In genomic region chr5:111917643-111918252, GRCm38 (mm10) we compare ENCODE assay signal across 20 mouse cellular contexts.
DNase-seq lines count a peak whose midpoint lies in the region; ATAC-seq lines count a peak whose summit lies in the region.
"Had no signal": no experiment of that assay in that cellular context is flagged by ENCODE, and none has a peak within 500 bp of the region (broad histone marks: within the 10 kb centered on the region; RNA-seq: fewer than 3 reads in every experiment).

No protein-coding gene starts in this region.

- peaks cover 17% of the 10 kb centered on the region for H3K27me3 ChIP-seq in forebrain, embryonic 12.5 days
- peaks cover 3% of the 10 kb centered on the region; the same call in 1 of the 2 replicates for H3K27me3 ChIP-seq in hindbrain, embryonic 12.5 days
- no peaks in the 10 kb centered on the region for H3K27me3 ChIP-seq in midbrain, embryonic 13.5 days
- peaks cover 72% of the 10 kb centered on the region for H3K27me3 ChIP-seq in heart, embryonic 12.5 days (replicated peaks)
- H3K27me3 ChIP-seq: stomach, embryonic 15.5 days had no signal

- no peak overlapping the region; the same call in 1 of the 2 replicates for H3K9ac ChIP-seq in forebrain, embryonic 12.5 days
- no peak overlapping the region for H3K9ac ChIP-seq in hindbrain, embryonic 12.5 days
- no peak overlapping the region for H3K9ac ChIP-seq in midbrain, embryonic 13.5 days (replicated peaks)
- no peak overlapping the region for H3K9ac ChIP-seq in heart, embryonic 12.5 days
- H3K9ac ChIP-seq: liver, embryonic 14.5 days; stomach, embryonic 15.5 days had no signal

- no peaks in the 10 kb centered on the region for H3K9me3 ChIP-seq in forebrain, embryonic 12.5 days
- H3K9me3 ChIP-seq in hindbrain, embryonic 12.5 days (replicated peaks), result no peaks in the 10 kb centered on the region
- H3K9me3 ChIP-seq in midbrain, embryonic 13.5 days, result no peaks in the 10 kb centered on the region
- peaks cover 12% of the 10 kb centered on the region for H3K9me3 ChIP-seq in heart, embryonic 12.5 days (replicated peaks)
- H3K9me3 ChIP-seq: limb, embryonic 10.5 days; megakaryocyte, embryonic 14.5 days; stomach, embryonic 15.5 days had no signal

- no peak overlapping the region for H3K4me3 ChIP-seq in forebrain, embryonic 12.5 days (replicated peaks)
- no peak overlapping the region for H3K4me3 ChIP-seq in hindbrain, embryonic 12.5 days
- no peak overlapping the region for H3K4me3 ChIP-seq in midbrain, embryonic 13.5 days (replicated peaks)
- no peak overlapping the region for H3K4me3 ChIP-seq in heart, embryonic 12.5 days
- H3K4me3 ChIP-seq: gastrocnemius, adult 2 months; limb, embryonic 10.5 days; megakaryocyte, embryonic 14.5 days; stomach, embryonic 15.5 days had no signal

- peak overlapping the region; percentile 75 for H3K27ac ChIP-seq in forebrain, embryonic 12.5 days
- H3K27ac ChIP-seq in hindbrain, embryonic 12.5 days, result 0 out of 2 replicates have a peak overlapping the region, but pooled peaks have one; percentile 55
- H3K27ac ChIP-seq in midbrain, embryonic 13.5 days, result peak overlapping the region; percentile 70
- H3K27ac ChIP-seq in heart, embryonic 12.5 days (ENCODE audit: poor library complexity, severe bottlenecking), result no peak overlapping the region
- H3K27ac ChIP-seq: gastrocnemius, adult 2 months; limb, embryonic 10.5 days; liver, embryonic 14.5 days; stomach, embryonic 15.5 days had no signal

- peak; percentile 71 for ATAC-seq in forebrain, embryonic 12.5 days (ENCODE audit: low FRiP score)
- ATAC-seq in hindbrain, embryonic 12.5 days (ENCODE audit: low FRiP score), result peak; percentile 62
- peak; percentile 84 for ATAC-seq in midbrain, embryonic 13.5 days
- no peak for ATAC-seq in heart, embryonic 12.5 days (ENCODE audit: insufficient number of reproducible peaks, low FRiP score)
- ATAC-seq: inflammation-experienced regulatory T-cells, adult 6 months had no signal

- H3K4me2 ChIP-seq in forebrain, embryonic 12.5 days, result 0 out of 2 replicates have a peak overlapping the region, but pooled peaks have one; percentile 13
- H3K4me2 ChIP-seq in hindbrain, embryonic 12.5 days (replicated peaks), result no peak overlapping the region
- H3K4me2 ChIP-seq in midbrain, embryonic 13.5 days (replicated peaks), result no peak overlapping the region
- H3K4me2 ChIP-seq in heart, embryonic 12.5 days, result no peak overlapping the region
- H3K4me2 ChIP-seq: stomach, embryonic 15.5 days had no signal

- WGBS in forebrain, embryonic 12.5 days, result 11% methylated on average over 8 of the region's 8 CpGs
- WGBS in hindbrain, embryonic 12.5 days, result 12% methylated on average over 8 of the region's 8 CpGs
- WGBS in midbrain, embryonic 13.5 days, result 9% methylated on average over 8 of the region's 8 CpGs
- 28% methylated on average over 8 of the region's 8 CpGs for WGBS in heart, embryonic 12.5 days

- DNase-seq in embryo, embryonic 10.5 days (ENCODE audit: low spot score), result no peak
- DNase-seq in kidney, postnatal 14 days, result no peak
- DNase-seq in right cerebral cortex, postnatal 25 days, result no peak
- DNase-seq: adrenal gland, postnatal 36 days; cerebellum, postnatal 14 days; gastrocnemius, adult 2 months; heart, adult 18-20 months; kidney, postnatal 10 days; layer of hippocampus, adult 9-11 months; lung, postnatal 10 days; thymus, postnatal 14 days had no signal

- peaks cover 52% of the 10 kb centered on the region for H3K4me1 ChIP-seq in forebrain, embryonic 12.5 days
- H3K4me1 ChIP-seq in hindbrain, embryonic 12.5 days, result peaks cover 40% of the 10 kb centered on the region
- peaks cover 50% of the 10 kb centered on the region for H3K4me1 ChIP-seq in midbrain, embryonic 13.5 days (replicated peaks)
- no peaks in the 10 kb centered on the region for H3K4me1 ChIP-seq in heart, embryonic 12.5 days (replicated peaks)
- H3K4me1 ChIP-seq: megakaryocyte, embryonic 14.5 days; stomach, embryonic 15.5 days had no signal

- H3K36me3 ChIP-seq in forebrain, embryonic 12.5 days (replicated peaks), result no peaks in the 10 kb centered on the region
- no peaks in the 10 kb centered on the region for H3K36me3 ChIP-seq in hindbrain, embryonic 12.5 days
- H3K36me3 ChIP-seq in midbrain, embryonic 13.5 days, result no peaks in the 10 kb centered on the region
- H3K36me3 ChIP-seq in heart, embryonic 12.5 days, result no peaks in the 10 kb centered on the region
- H3K36me3 ChIP-seq: limb, embryonic 10.5 days; stomach, embryonic 15.5 days had no signal
